Mouse (Mus musculus): ENCODE results near the gene Tbc1d10a.

Gene Tbc1d10a

DNA sequence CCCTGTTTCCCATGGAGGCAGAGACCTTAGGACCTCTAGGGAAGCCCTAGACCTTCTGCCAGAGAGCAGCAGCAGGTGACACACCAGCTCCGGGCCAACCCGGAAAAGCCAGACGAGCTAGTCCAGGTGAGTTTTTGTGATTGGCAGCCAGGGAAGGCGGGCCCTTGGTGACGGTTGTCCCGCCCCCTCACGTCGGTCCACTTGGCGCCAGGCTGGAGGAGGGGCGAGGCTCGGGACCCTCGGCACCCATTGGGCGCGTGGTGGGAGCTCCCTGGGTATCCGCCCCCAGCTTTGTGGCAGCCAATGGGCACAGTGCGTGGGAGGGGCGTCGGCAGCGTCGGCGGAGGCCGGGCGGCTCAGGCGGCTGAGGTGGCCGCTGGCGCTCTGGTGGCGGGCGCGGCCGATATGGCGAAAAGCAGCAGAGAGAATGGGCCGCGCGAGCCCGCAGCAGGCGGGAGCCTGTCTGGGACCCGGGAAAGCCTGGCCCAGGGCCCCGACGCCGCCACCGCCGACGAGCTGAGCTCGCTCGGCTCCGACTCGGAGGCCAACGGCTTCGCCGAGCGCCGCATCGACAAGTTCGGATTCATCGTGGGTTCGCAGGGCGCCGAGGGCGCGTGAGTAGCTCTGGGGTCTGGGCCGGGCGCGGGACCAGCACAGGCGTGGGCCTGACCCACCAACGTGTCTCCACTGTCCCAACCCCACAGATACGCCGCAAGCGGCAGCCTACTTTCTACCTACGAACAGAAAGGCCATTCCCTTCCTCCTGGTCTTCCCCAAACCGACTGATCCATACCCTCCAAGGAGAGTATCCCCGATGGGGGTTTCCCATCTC is at the start of gene Tbc1d10a:
TSS of gene Tbc1d10a (plus strand) at position 304 of the 832 bp plus-strand sequence.
- ChIA-PET CTCF (interaction anchor here (0.6 to 2.4 kb wide), 14 partner anchors 9 to 185 kb away, joined by 3 to 19 read pairs (median 4); partner anchors contain the start of genes Rnf215 (in 2 of the 4) and Castor1 (in 1 of the 4)), POLR2A (interaction anchor here in 3 of 4 experiments (0.5 to 16.8 kb wide), 87 partner anchors 9 to 800 kb away, joined by 3 to 328 read pairs (median 4); partner anchors contain the start of genes Rnf215 (in 3 of the 3), Sec14l2 (in 3 of the 3), Ccdc157 (in 2 of the 3) and Pes1 (in 2 of the 3))

DNA sequence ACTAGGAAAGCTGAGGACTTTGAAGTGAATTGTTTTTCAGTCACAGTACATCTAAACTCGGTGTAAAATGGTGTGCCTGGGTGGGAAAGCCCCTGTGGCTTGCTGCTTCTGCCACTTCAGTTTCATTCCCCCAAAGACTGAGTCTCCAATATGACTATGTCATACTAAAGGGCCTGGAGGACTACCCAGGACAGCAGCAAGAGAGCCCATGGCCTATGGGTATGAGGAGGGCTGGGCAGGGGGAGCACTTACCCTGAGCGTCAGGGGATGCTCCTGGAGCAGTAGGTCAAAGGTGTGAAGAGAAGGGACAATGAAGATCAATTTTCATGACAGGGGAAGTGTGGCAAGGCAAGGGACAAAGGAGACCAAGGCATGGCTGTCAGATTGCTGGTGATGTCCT is 47.6 kb upstream of the Tbc1d10a start:
- CTCF ChIA-PET, result interaction anchor here in 2 of 4 experiments (1.1 to 1.5 kb wide), 2 partner anchors 80 to 122 kb away, joined by 4 read pairs; no protein-coding TSS in a partner anchor
- POLR2A ChIA-PET, result interaction anchor here in 3 of 4 experiments (0.6 to 2.4 kb wide), 7 partner anchors 14 to 850 kb away, joined by 3 to 6 read pairs (median 5); partner anchors contain the start of gene Tbc1d10a (in 1 of the 3)

DNA sequence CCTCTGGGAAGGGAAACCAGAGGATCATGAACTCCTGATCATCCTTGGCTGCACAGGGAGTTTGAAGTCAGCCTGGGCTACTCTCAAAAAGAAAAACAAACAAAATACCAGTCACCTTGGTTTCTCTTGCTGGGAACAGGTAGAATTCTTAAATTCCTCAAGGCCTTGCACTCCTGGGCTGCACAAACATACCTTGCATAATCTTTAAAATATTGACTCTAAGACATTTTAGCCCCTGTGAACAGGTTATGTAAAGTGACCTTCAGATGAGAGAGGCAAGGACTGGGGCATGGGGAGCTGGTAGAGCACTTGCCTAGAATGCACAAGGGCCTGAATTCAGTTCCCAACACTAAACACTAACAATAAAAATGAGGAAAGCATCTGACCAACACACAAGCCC is 45.1 kb upstream of the Tbc1d10a start:
- ChIA-PET CTCF (no interaction called here), POLR2A (interaction anchor here in 2 of 4 experiments (0.8 to 1.1 kb wide), 2 partner anchors 19 to 129 kb away, joined by 3 to 4 read pairs; no protein-coding TSS in a partner anchor)

DNA sequence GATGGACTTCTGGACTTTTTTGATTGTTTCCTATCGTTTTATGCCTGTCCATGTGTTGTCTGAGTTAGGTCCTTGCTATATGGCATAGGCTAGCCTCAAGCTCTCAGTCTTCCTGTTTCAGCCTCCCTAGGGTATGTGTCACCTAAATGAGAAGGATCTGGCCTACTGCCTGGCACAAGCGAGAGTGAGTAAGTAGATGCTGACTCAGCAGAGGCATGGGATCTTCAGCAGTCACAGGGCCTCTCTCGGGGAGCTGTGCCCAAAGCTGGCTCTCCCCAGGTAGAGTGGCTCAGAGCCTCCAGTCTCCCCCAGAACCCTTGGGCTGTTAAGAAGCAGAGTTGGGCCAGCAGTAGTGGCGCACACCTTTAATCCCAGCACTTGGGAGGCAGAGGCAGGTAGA is 44.2 kb upstream of the Tbc1d10a start:
- POLR2A ChIA-PET, result interaction anchor here in 1 of 4 experiments (0.8 to 1.6 kb wide), 3 partner anchors 18 to 44 kb away, joined by 4 to 5 read pairs (median 4); partner anchors contain the start of gene Tbc1d10a

DNA sequence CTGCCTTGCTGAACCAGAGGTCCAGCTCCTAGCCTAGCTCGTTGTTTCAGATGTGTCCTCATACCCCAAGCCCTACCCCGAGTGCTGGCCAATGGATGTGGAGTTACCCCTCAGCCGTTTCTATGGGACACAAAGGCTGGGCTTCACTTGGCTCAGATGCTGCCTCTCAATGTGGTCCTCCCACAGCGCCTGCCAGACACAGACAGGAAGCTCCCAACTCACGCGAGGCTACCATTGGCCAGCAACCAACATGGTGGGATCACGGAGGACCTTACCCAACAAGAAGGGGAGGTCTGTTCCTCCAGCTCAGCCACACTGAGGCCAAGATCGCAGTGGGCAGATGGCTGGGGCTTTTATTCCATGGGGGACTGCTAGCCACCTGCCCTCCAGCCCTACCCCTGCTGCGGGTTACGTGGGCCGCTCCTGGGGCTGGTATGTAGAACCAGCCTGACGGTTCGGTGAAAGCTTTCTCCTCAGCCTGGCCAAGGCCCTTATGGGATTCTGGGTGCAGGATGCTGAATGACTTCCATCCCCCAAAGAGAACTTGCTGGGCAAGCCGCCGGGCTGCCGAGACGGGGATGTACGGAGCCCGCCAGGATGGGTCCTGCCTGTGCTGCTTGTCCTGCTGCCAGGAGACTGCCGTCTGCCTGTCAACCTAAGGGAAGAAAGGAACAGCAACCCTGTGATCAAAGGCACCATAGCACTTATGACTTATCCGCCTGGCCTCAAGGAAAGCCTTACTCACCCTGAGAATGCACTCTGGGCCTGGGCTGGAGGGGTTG is 43.1 kb upstream of the Tbc1d10a start:
- ChIA-PET CTCF (interaction anchor here (0.6 to 3.4 kb wide), 8 partner anchors 8 to 829 kb away, joined by 3 to 16 read pairs (median 4); partner anchors contain the start of genes Rnf215 (in 2 of the 4) and Sec14l2 (in 1 of the 4)), POLR2A (interaction anchor here in 2 of 4 experiments (0.6 to 1.6 kb wide), 12 partner anchors 9 to 451 kb away, joined by 3 to 10 read pairs (median 4); partner anchors contain the start of genes Tbc1d10a (in 2 of the 2), Ccdc157 (in 1 of the 2), Rnf215 (in 1 of the 2) and Sf3a1 (in 1 of the 2))

More for the DNA sequence above, 44.2 kb upstream of the Tbc1d10a start:
- CTCF ChIA-PET, result interaction anchor here in 1 of 4 experiments (1.2 kb wide), 1 partner anchor 62 kb away, joined by 3 read pairs; no protein-coding TSS in a partner anchor

DNA sequence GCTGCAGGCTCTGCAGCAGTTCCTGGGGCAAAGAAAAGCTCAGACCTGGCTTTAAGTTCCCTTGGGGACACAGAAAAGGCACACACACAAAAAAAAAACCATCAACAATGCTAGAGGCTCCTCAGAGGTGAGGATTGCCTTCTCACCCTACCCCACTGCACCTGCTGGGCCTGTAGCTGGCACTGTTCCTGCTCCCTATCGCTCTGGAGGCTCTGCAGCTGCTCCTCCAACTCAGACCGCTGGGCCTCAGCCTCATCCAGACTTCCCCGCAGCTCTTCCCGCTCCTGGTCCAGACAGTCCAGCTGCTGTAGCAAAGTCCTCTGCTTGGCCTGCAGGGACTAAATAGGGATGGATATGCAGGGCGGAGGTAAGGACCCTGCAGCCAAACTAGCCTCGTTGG is 40.2 kb upstream of the Tbc1d10a start:
- ChIA-PET POLR2A (interaction anchor here in 1 of 4 experiments (1.4 to 2.2 kb wide), 3 partner anchors 11 to 71 kb away, joined by 3 to 7 read pairs (median 5); partner anchors contain the start of genes Castor1 and Rnf215), CTCF (interaction anchor here in 2 of 4 experiments (0.5 to 1.2 kb wide), 5 partner anchors 12 to 688 kb away, joined by 3 to 4 read pairs (median 4); partner anchors contain the start of gene Sec14l2 (in 1 of the 2))

DNA sequence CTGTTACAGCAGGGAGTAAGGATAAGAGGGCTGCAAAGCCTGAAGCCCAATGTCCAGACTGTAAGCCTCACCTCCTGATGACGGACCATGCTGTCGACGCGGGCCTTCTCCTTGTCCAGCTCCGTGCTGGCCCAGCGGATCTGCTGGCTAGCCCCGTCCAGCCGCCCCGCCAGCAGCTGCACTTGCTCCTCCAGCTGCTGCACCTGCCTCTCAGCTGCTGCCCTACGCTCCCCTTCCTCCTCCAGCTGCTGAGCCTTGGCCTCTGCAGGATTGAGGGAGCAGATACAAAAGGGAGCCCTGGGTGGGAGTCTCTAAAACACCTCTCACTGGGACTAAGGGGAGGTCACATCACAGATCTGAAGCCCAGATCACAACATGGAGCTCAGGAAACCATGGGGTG is 39.5 kb upstream of the Tbc1d10a start:
- CTCF ChIA-PET, result interaction anchor here in 2 of 4 experiments (0.6 to 1.2 kb wide), 3 partner anchors 24 to 826 kb away, joined by 3 to 4 read pairs (median 3); partner anchors contain the start of gene Sec14l2 (in 1 of the 2)
- POLR2A ChIA-PET, result interaction anchor here in 1 of 4 experiments (0.8 to 2.2 kb wide), 5 partner anchors 12 to 95 kb away, joined by 3 to 7 read pairs (median 3); partner anchors contain the start of genes Castor1 and Rnf215

DNA sequence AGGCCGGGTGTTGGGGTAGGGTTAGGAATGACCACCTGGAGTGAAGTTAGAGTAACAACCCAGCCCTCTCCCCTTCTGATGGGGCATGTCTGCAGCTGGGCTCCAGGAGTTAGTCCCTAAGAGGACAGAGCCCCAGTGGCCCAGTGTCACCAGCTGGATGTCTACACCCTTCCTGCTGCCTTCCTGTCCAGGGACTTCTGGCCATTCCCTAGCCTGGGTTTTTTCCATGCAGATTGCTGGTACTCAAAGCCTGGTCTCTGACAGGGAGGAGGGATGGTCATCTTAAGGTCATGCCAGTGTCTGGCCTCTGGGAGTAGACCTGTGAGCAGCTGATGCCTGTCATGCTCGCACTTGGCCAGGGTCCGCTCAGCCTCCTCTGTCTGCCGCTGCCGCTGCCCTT is 38.5 kb upstream of the Tbc1d10a start:
- POLR2A ChIA-PET, result interaction anchor here in 3 of 4 experiments (1.1 to 1.3 kb wide), 3 partner anchors 12 to 16 kb away, joined by 3 to 4 read pairs (median 3); partner anchors contain the start of genes Ccdc157 (in 1 of the 3) and Sf3a1 (in 1 of the 3)
- CTCF ChIA-PET, result interaction anchor here in 3 of 4 experiments (0.6 to 1.0 kb wide), 3 partner anchors 14 to 501 kb away, joined by 3 to 5 read pairs (median 3); partner anchors contain the start of gene Rnf215 (in 1 of the 3)

DNA sequence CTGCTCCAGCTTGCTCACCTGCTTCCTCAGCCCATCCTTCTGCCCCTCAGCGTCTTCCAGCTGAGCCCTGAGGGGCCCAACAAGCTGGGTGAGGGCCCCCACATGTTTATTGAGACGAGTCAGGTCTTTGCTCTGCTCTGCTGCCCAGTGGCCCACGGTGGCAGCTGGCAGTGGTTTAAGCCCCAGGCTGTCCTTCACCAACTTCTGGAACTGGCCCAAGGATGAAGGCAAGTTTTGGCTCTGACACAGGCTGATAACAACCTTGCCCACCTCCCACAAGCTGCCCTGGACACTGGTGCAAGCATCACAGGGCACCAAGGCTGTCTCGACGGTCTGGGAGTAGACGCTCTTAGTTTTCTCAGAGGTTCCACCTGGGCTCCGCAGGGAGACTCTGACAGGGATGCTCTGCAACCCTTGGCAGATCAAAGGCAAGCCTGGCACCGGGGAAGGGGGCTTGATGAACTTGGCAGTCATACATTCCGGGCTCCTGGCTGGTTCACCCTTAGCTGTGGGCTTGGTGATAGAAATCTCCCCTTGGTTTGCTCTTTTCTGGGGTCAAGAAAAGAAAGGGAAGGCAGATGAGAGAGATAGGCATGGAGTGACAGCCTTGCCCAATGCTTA is 37.9 kb upstream of the Tbc1d10a start:
- POLR2A ChIA-PET, result interaction anchor here in 2 of 4 experiments (1.2 to 1.3 kb wide), 2 partner anchors 12 kb away, joined by 3 to 4 read pairs; partner anchors contain the start of genes Ccdc157 (in 1 of the 2) and Sf3a1 (in 1 of the 2)
- CTCF ChIA-PET, result interaction anchor here in 1 of 4 experiments (1.0 kb wide), 1 partner anchor 14 kb away, joined by 3 read pairs; the partner anchor contains the start of gene Rnf215

DNA sequence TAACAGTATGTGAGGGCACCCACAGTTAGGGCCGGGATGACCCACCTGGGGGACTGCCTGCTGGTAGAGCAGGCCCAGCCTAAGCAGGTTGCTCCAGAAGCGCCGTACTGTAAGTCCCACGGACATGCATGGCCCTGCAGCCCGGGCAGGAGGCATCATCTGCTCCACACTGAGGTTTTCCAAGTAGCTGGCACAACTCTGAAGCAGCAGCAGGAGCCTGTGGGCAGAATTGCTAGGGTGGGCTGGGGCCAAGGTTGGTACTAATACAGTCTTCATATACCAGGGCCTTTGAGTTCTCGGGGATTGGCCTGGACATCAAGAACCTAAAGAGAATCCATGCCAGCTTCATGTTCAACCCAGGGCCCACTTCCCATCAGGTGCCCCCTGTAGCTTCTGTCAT is 36.7 kb upstream of the Tbc1d10a start:
- ChIA-PET CTCF (interaction anchor here in 2 of 4 experiments (0.6 to 1.3 kb wide), 4 partner anchors 12 to 166 kb away, joined by 3 to 7 read pairs (median 4); partner anchors contain the start of genes Rnf215 (in 2 of the 2) and Gal3st1 (in 1 of the 2)), POLR2A (interaction anchor here in 2 of 4 experiments (1.1 to 1.7 kb wide), 3 partner anchors 10 to 26 kb away, joined by 3 to 9 read pairs (median 3); partner anchors contain the start of genes Ccdc157 (in 1 of the 2) and Sf3a1 (in 1 of the 2))

DNA sequence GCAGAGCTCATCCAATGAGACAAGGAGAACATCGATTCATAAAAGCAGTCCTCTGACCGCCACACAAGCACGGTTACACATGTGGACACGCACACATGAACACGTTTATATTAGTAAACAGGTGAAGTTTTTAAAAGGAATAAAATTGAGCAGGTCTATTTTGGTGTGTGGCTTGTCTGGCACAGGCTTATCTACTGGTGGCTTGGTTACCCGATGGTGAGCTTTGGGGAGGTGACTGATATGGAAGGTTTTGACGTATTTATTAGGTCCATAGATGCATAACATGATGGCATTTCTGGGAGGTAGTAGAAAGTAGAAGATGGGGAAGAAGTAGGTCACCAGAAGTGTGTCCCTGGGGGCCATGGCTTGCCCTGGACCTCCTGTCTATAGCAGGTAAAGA is 32.9 kb upstream of the Tbc1d10a start:
- ChIA-PET POLR2A (interaction anchor here in 3 of 4 experiments (0.6 to 2.3 kb wide), 8 partner anchors 10 to 747 kb away, joined by 3 to 7 read pairs (median 4); partner anchors contain the start of gene Tbc1d10a (in 1 of the 3)), CTCF (interaction anchor here in 2 of 4 experiments (0.6 to 1.3 kb wide), 2 partner anchors 66 to 900 kb away, joined by 3 to 4 read pairs; no protein-coding TSS in a partner anchor)

DNA sequence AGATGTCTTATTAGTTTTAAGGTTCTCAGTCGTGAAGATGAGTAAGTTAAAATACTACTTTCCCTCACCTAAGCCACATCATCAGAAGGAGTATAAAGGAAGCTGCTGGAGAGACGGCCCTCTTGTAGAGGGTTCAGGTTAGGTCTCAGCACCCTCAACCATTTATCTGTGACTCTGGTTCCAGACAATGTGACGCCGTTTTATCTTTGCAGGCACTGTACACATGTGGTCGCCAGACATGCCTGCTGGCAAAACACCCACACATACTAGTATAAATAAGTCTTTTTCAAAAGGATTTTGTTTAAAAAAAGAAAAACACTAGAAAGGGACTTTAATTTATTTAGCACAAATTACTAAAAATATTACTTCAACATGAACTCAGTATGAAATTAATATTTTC is 30.9 kb upstream of the Tbc1d10a start:
- ChIA-PET POLR2A (interaction anchor here in 2 of 4 experiments (0.7 to 1.3 kb wide), 3 partner anchors 12 to 193 kb away, joined by 3 read pairs; partner anchors contain the start of gene Tbc1d10a (in 1 of the 2)), CTCF (no interaction called here)

DNA sequence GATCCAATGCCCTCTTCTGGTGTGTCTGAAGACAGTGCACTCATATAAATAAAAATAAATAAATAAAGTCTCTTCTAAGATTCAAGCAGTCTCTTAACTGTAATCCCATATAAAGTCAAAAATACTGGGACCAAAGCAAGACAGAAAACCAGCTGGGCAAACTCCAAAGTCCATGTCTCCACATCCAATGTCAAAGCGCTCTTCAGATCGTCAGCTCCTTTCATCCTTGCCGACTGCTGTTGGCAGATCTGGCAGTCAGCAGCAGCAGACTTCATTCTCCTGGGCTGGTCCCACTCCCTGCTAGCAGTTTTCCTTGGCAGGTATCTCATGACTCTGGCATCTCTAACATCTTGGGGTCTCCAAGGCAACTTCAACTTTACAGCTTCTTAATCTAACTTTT is 27.9 kb upstream of the Tbc1d10a start:
- CTCF ChIA-PET, result interaction anchor here in 1 of 4 experiments (0.6 kb wide), 1 partner anchor 302 kb away, joined by 5 read pairs; no protein-coding TSS in a partner anchor
- POLR2A ChIA-PET, result interaction anchor here (0.6 to 21.4 kb wide), 7 partner anchors 10 to 941 kb away, joined by 3 to 328 read pairs (median 4); partner anchors contain the start of genes Tbc1d10a (in 2 of the 4) and Ewsr1 (in 1 of the 4)

DNA sequence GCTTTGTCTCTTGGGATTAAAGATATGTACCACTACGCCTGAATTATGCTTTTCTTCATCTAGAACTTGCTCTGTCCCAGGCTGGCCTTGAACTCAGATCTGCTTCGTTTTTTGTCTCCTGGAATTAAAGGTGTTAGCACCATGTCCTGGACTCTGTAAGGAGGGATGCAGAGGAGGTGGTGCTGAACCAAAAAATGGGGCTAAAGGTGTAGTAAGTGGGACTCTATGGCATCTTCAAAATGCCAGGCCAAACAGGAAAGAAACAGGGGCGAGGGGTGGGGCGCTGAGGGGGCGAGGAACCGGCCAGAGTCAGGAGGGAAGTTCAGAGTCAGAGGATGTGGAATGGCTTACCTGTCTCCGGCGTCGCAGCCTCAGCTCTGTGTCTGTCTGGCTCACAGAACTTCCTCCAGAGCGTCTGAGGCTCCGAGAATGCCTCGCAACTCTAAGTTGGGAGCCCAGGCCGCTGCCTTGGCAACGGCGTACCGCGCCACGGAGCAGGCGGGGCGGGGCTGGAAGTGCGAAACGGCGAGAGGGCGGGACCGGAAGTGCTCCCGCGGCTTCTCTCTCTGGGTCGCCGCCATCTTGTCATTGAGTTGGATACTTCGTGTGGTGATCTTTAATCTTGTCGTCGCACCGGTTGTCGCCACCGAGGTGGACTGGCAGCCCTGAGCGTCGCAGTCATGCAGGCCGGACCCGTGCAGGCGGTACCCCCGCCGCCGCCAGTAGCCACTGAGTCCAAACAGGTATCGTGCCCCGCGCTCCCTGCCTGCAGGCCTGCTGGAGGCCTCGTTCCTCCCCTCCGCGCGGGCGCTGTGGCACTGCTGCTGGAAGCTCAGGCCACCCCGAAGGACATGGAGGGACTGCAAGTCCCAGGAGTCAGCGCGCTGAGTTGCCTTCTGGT is 26.5 kb upstream of the Tbc1d10a start, which contains the start of the genes Ccdc157 and Sf3a1:
TSS of gene Ccdc157 (minus strand) at position 486 of the 901 bp plus-strand sequence.
TSS of gene Sf3a1 (plus strand) at position 543 of the 901 bp plus-strand sequence.
- ChIA-PET POLR2A (interaction anchor here in 3 of 4 experiments (0.7 to 21.4 kb wide), 28 partner anchors 10 to 255 kb away, joined by 3 to 328 read pairs (median 4); partner anchors contain the start of genes Tbc1d10a (in 3 of the 3), Pes1 (in 2 of the 3), Castor1 (in 1 of the 3) and Rnf215 (in 1 of the 3)), CTCF (interaction anchor here in 2 of 4 experiments (0.9 to 1.5 kb wide), 4 partner anchors 25 to 90 kb away, joined by 3 to 5 read pairs (median 4); partner anchors contain the start of gene Rnf215 (in 1 of the 2))
